Mouse (Mus musculus): ENCODE data around the gene Ptk7. TPM values are rescaled to one million over a fixed set of nuclear protein-coding genes. Genes with fewer than 3 reads are reported as not detected.

Ptk7 gene
- polyA plus RNA-seq, 1 experiment from 2014 or later: 7.9 TPM

DNA sequence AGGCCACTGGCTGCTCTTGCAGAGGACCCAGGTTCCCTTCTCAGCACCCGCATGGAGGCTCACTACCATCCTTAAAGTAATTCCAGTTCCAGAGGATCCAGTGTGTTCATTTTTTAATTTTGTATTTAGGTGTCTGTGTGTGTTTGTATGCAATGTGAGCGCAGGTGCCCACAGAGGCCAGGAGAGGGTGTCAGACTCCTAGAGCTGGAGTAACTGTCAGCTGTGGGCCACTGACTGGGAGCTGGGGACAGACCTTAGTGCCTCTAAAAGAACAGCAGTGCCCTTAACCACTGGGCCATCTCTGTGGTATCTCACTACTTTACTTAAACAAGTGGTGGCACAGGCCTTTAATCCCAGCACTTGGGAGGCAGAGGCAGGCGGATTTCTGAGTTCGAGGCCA, 26.1 kb downstream of the Ptk7 start:
- H3K9me3 ChIP-seq (ENCODE audit: control insufficient read depth, low read length): no peaks in the 10 kb centered on the region
- H3K4me1 ChIP-seq (ENCODE audit: control insufficient read depth, insufficient read depth, low read length): peaks cover 5% of the 10 kb centered on the region; the same call in 1 of the 2 replicates
- H3K4me2 ChIP-seq (ENCODE audit: low read depth, low read length): no peak overlapping the region
- no peaks in the 10 kb centered on the region for H3K36me3 ChIP-seq (ENCODE audit: control insufficient read depth, insufficient read depth, low read length)
- no peaks in the 10 kb centered on the region for H3K27me3 ChIP-seq (ENCODE audit: control insufficient read depth, insufficient read depth, low read length)
- H3K4me3 ChIP-seq (ENCODE audit: low read depth, low read length): no peak overlapping the region
- no peak overlapping the region for H3K9ac ChIP-seq (replicated peaks; ENCODE audit: low read depth, low read length)
- no peak for ATAC-seq (ENCODE audit: low read depth)
- over 99% methylated on average over 4 of the region's 4 CpGs for WGBS
- H3K27ac ChIP-seq (ENCODE audit: low read depth, low read length): no peak overlapping the region

DNA sequence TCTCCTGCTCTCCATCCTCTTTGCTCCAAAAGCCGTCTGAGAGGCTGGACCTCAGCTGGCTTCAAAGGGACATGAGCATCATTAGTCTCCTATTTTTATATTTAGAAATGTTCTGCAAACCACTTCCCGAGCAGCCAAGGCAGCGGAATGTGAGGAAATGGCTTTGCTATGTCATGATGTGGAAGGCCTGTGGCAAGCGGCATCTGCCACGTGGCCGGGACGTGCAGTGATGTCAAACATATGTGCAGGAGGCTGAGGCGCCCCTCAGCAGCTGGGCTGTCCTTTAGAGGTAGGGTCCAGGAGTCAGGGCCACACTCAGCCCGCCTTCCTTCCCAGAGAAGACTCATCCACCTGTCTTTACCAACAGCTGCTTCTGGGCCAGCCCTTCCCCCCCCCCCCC, 27.1 kb downstream of the Ptk7 start:
- H3K36me3 ChIP-seq (ENCODE audit: control insufficient read depth, insufficient read depth, low read length): no peaks in the 10 kb centered on the region
- H3K27ac ChIP-seq (ENCODE audit: low read depth, low read length): no peak overlapping the region
- no peak overlapping the region for H3K9ac ChIP-seq (replicated peaks; ENCODE audit: low read depth, low read length)
- no peaks in the 10 kb centered on the region for H3K9me3 ChIP-seq (ENCODE audit: control insufficient read depth, low read length)
- H3K4me2 ChIP-seq (ENCODE audit: low read depth, low read length): no peak overlapping the region
- peaks cover 5% of the 10 kb centered on the region; the same call in 1 of the 2 replicates for H3K4me1 ChIP-seq (ENCODE audit: control insufficient read depth, insufficient read depth, low read length)
- no peaks in the 10 kb centered on the region for H3K27me3 ChIP-seq (ENCODE audit: control insufficient read depth, insufficient read depth, low read length)
- no peak for ATAC-seq (ENCODE audit: low read depth)
- H3K4me3 ChIP-seq (ENCODE audit: low read depth, low read length): no peak overlapping the region
- WGBS: 78% methylated on average over 9 of the region's 9 CpGs

DNA sequence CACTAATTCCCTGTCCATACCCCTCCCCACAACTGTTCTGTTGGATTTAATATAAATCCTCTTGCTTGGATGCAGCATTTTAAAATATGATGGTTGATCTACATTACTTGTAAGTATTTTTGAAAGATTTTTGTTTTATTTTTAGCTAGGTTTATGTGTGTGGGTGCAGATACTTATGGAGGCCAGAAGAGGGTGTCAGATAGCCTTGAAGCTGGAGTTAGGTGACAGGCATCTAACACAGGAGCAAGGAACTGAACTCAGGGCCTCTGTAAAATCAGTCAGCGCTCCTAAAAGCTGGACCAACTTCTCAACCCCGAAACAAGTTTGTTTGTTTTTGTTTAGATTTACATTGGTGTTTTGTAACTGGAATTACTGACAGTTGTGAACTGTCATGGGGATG, 28.7 kb downstream of the Ptk7 start:
- Histone ChIP-seq H3K27me3 (ENCODE audit: control insufficient read depth, insufficient read depth, low read length) (no peaks in the 10 kb centered on the region), H3K4me2 (ENCODE audit: low read depth, low read length) (no peak overlapping the region), H3K4me1 (ENCODE audit: control insufficient read depth, insufficient read depth, low read length) (peaks cover 5% of the 10 kb centered on the region; the same call in 1 of the 2 replicates), H3K9ac (replicated peaks; ENCODE audit: low read depth, low read length) (no peak overlapping the region), H3K4me3 (ENCODE audit: low read depth, low read length) (no peak overlapping the region), H3K36me3 (ENCODE audit: control insufficient read depth, insufficient read depth, low read length) (no peaks in the 10 kb centered on the region), H3K9me3 (ENCODE audit: control insufficient read depth, low read length) (no peaks in the 10 kb centered on the region), H3K27ac (ENCODE audit: low read depth, low read length) (no peak overlapping the region)
- ATAC-seq (ENCODE audit: low read depth): no peak
- WGBS: 95% methylated on average over 2 of the region's 2 CpGs

DNA sequence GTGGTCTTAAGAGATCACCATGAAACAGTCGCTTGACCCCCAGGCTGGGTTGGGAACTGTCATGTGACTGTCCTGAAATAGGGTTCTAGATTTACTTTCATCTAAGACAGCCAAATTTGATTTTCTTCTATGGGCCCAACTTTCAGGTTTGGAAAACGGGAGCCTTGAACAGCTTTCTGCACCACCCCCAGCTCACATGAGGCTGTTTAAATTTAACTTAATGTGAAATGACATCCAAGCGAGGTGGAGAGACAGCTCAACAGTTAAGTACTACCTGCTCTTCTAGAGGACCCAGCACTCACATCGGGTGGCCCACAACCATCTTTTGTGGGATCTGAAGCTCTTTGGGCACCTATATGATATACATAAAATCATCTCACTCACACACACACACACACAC, 30.3 kb downstream of the Ptk7 start:
- Histone ChIP-seq H3K36me3 (ENCODE audit: control insufficient read depth, insufficient read depth, low read length) (no peaks in the 10 kb centered on the region), H3K4me3 (ENCODE audit: low read depth, low read length) (no peak overlapping the region), H3K4me2 (ENCODE audit: low read depth, low read length) (no peak overlapping the region), H3K27me3 (ENCODE audit: control insufficient read depth, insufficient read depth, low read length) (no peaks in the 10 kb centered on the region), H3K9ac (replicated peaks; ENCODE audit: low read depth, low read length) (no peak overlapping the region), H3K27ac (ENCODE audit: low read depth, low read length) (no peak overlapping the region), H3K4me1 (ENCODE audit: control insufficient read depth, insufficient read depth, low read length) (no peaks in the 10 kb centered on the region), H3K9me3 (ENCODE audit: control insufficient read depth, low read length) (no peaks in the 10 kb centered on the region)
- ATAC-seq (ENCODE audit: low read depth): no peak
- 88% methylated on average over 4 of the region's 4 CpGs for WGBS

DNA sequence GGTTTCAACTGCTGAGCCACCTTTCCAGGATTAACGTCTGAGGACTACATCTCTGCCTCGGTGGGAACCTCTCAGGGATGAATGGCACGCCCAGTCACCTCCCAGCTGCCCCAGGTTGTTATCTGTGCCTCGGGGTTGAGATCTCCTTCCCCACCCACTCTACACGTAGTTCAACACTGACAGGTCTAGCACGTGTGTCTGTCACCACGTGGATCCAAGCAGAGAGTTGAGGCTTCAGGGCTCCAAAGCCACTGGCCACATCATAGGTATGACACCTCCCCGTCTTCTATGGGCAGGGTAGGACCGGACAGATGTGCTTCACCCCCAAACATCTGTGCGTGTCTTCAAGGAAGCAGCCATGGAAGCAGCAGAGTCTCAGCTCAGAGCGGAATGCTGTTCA, 31.3 kb downstream of the Ptk7 start:
- H3K9me3 ChIP-seq (ENCODE audit: control insufficient read depth, low read length): no peaks in the 10 kb centered on the region
- no peak overlapping the region for H3K27ac ChIP-seq (ENCODE audit: low read depth, low read length)
- no peak overlapping the region for H3K4me3 ChIP-seq (ENCODE audit: low read depth, low read length)
- 97% methylated on average over 11 of the region's 11 CpGs for WGBS
- no peak for ATAC-seq (ENCODE audit: low read depth)
- no peaks in the 10 kb centered on the region for H3K4me1 ChIP-seq (ENCODE audit: control insufficient read depth, insufficient read depth, low read length)
- no peak overlapping the region for H3K4me2 ChIP-seq (ENCODE audit: low read depth, low read length)
- no peak overlapping the region for H3K9ac ChIP-seq (replicated peaks; ENCODE audit: low read depth, low read length)
- no peaks in the 10 kb centered on the region for H3K36me3 ChIP-seq (ENCODE audit: control insufficient read depth, insufficient read depth, low read length)
- no peaks in the 10 kb centered on the region for H3K27me3 ChIP-seq (ENCODE audit: control insufficient read depth, insufficient read depth, low read length)

DNA sequence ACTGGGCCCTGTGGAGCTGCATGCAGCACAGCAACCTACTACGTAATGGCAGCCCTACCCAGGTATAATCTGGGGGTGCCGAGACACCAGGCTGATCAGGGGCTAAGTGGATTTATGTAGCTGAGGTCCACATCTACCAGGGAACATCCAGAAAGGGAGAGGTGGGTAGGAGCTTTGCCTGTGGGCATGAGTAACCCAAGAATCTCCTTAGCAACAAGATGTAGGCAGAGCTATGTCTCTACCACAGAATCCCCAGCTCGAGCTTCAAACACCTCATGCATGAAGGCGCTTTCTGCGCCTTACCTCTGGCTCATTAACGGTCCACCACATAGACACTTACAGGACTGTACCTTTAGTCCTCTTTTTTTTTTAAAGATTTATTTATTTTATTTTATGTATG, 34.0 kb downstream of the Ptk7 start:
- H3K27me3 ChIP-seq (ENCODE audit: control insufficient read depth, insufficient read depth, low read length): no peaks in the 10 kb centered on the region
- 0 out of 2 replicates have a peak, but pooled peaks cover under 1% of the 10 kb centered on the region for H3K36me3 ChIP-seq (ENCODE audit: control insufficient read depth, insufficient read depth, low read length)
- 78% methylated on average over 6 of the region's 6 CpGs for WGBS
- H3K4me3 ChIP-seq (ENCODE audit: low read depth, low read length): no peak overlapping the region
- no peaks in the 10 kb centered on the region for H3K9me3 ChIP-seq (ENCODE audit: control insufficient read depth, low read length)
- ATAC-seq (ENCODE audit: low read depth): no peak
- H3K27ac ChIP-seq (ENCODE audit: low read depth, low read length): no peak overlapping the region
- no peaks in the 10 kb centered on the region for H3K4me1 ChIP-seq (ENCODE audit: control insufficient read depth, insufficient read depth, low read length)
- H3K4me2 ChIP-seq (ENCODE audit: low read depth, low read length): no peak overlapping the region
- no peak overlapping the region for H3K9ac ChIP-seq (replicated peaks; ENCODE audit: low read depth, low read length)

DNA sequence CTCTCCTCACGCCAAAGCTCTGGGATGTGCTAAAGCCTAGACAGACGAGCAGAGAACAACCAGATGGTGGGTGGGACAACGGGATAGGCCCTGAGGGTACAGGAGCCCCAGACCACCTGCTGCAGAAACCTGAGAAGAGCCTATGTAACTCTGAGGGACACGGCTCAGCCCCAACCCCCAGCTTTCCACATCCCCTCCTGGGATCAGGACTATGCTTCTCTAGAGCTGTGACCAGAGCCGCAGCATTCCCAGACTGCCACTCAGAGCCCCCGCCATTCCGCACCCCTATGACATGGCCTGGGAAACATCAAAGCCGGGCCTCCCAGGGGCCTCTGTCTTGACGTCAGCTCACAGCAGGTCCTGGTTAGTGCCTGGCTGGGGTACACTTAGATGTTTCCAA, 34.7 kb downstream of the Ptk7 start:
- ATAC-seq (ENCODE audit: low read depth): peak; percentile 34; the same call in 1 of the 2 replicates

DNA sequence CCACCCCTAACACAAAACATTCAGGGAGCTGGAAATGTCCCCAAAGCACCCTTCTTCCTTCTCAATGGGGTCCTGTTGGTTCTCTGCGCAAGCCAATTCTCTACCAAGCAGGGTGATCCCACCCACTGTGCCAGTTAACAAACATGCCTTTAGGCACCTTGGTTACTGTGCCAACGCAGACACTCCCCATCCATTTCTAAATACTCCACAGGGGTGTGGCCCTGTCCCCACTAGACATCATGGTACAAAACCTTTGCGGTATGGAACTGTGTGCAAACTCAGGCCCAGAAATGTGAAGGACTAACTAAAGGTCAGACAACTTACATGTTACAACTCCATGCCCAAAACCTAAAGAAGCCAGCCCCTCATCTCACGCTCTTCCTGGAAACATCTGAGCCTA, 36.2 kb downstream of the Ptk7 start:
- H3K4me3 ChIP-seq (ENCODE audit: low read depth, low read length): no peak overlapping the region
- no peak overlapping the region for H3K27ac ChIP-seq (ENCODE audit: low read depth, low read length)
- H3K9ac ChIP-seq (replicated peaks; ENCODE audit: low read depth, low read length): no peak overlapping the region
- no peak overlapping the region for H3K4me2 ChIP-seq (ENCODE audit: low read depth, low read length)
- H3K4me1 ChIP-seq (ENCODE audit: control insufficient read depth, insufficient read depth, low read length): no peaks in the 10 kb centered on the region
- 82% methylated on average over 4 of the region's 4 CpGs for WGBS
- no peaks in the 10 kb centered on the region for H3K27me3 ChIP-seq (ENCODE audit: control insufficient read depth, insufficient read depth, low read length)
- H3K36me3 ChIP-seq (ENCODE audit: control insufficient read depth, insufficient read depth, low read length): peaks cover 21% of the 10 kb centered on the region; the same call in 1 of the 2 replicates
- ATAC-seq (ENCODE audit: low read depth): no peak
- H3K9me3 ChIP-seq (ENCODE audit: control insufficient read depth, low read length): no peaks in the 10 kb centered on the region

More for the DNA sequence above, 34.7 kb downstream of the Ptk7 start:
- Histone ChIP-seq H3K27me3 (ENCODE audit: control insufficient read depth, insufficient read depth, low read length) (no peaks in the 10 kb centered on the region), H3K9ac (replicated peaks; ENCODE audit: low read depth, low read length) (no peak overlapping the region), H3K9me3 (ENCODE audit: control insufficient read depth, low read length) (no peaks in the 10 kb centered on the region), H3K4me1 (ENCODE audit: control insufficient read depth, insufficient read depth, low read length) (no peaks in the 10 kb centered on the region), H3K4me3 (ENCODE audit: low read depth, low read length) (no peak overlapping the region), H3K36me3 (ENCODE audit: control insufficient read depth, insufficient read depth, low read length) (0 out of 2 replicates have a peak, but pooled peaks cover 8% of the 10 kb centered on the region), H3K4me2 (ENCODE audit: low read depth, low read length) (no peak overlapping the region), H3K27ac (ENCODE audit: low read depth, low read length) (no peak overlapping the region; the same call in 1 of the 2 replicates)
- WGBS: 48% methylated on average over 9 of the region's 9 CpGs

DNA sequence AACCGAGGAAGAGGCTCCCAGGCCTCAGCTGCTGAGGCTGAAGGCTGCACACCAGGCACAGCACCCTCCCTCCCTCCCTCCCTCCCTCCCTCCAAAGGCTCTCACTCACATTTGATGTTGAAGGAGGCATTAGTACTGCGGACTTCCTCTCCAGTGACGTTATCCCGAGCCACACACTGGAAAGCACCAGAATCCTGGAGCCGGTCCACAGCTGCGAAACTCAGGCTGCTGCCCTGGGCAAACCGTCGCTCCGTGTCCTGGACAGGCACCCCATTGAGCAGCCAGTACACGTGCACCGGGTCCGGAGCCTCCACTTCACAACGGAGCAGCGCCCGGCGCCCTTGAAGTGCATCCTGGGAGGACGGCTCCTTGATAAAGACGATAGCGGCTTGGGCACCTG, 37.9 kb downstream of the Ptk7 start:
- Histone ChIP-seq H3K9ac (replicated peaks; ENCODE audit: low read depth, low read length) (no peak overlapping the region), H3K4me2 (ENCODE audit: low read depth, low read length) (no peak overlapping the region), H3K4me1 (ENCODE audit: control insufficient read depth, insufficient read depth, low read length) (no peaks in the 10 kb centered on the region), H3K36me3 (ENCODE audit: control insufficient read depth, insufficient read depth, low read length) (peaks cover 33% of the 10 kb centered on the region), H3K4me3 (ENCODE audit: low read depth, low read length) (no peak overlapping the region), H3K27ac (ENCODE audit: low read depth, low read length) (no peak overlapping the region), H3K9me3 (ENCODE audit: control insufficient read depth, low read length) (no peaks in the 10 kb centered on the region), H3K27me3 (ENCODE audit: control insufficient read depth, insufficient read depth, low read length) (no peaks in the 10 kb centered on the region)
- WGBS: 83% methylated on average over 19 of the region's 19 CpGs
- ATAC-seq (ENCODE audit: low read depth): no peak

Data from neural tube, embryonic 14.5 days (tissue).